Mouse (Mus musculus) frontal cortex, postnatal 10 days (tissue): ENCODE results near the gene Gm10638.
A peak's percentile ranks its signal among the peaks of the same experiment; 100 is the strongest.

ENCODE experiments used
- DNase-seq, 2 experiments: peaks; one replicate each; pipeline ENCODE4 v3.0.0; 2022; ENCODE audit warnings: low spot score in 2 of 2, mixed read lengths in 1 of 2

Gm10638 gene

DNA sequence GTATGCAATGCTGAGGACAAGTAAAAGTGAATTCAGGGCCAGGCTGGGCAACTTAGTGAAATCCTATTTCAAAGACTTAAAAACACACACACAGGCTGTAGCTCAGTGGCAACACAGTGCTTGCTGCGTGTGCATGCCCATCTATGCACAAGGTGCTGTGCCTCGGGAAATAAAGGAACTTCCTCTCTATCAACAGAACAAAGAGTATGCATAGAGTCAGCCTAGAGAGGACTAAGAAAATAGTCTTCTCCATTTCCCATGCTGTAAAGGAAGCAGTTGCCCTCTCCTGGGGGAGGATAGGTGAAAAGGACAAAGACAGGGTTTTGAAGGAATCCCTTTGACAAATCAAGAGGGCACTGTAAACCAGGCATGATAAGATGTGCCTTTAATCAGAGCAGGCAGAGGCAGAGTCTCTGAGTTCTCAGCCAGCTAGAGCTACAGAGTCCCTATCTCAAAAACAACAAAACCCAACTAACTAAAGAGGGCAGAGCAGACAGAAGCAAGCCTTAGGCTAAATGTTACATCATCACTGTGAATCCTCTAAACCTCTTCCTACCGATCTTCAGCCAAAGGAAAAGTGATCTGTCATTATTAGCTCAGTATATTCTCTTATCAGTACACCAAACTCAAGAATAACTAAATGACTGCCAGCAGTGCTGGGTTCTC lies 9.9 kb upstream of the Gm10638 start:
- DNase-seq = no peak

DNA sequence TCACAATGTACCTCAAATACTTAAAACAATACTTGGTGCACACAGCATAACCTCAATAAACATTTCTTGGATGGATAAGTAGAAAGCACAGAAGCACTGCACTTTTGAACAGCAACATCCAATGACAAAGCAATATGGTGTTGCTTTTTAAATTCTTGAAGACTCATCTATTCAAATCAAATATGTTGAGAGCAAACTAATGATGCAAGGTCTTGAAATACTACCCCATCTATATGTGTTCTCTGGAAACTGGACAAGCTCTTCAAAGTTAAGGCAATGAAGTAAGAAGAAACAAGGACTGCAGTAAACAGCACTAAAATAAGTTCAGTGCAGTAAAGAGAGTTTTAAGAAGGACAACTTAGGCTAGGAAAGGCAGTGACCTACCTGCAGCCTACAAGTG lies 4.6 kb upstream of the Gm10638 start:
- DNase-seq = no peak

DNA sequence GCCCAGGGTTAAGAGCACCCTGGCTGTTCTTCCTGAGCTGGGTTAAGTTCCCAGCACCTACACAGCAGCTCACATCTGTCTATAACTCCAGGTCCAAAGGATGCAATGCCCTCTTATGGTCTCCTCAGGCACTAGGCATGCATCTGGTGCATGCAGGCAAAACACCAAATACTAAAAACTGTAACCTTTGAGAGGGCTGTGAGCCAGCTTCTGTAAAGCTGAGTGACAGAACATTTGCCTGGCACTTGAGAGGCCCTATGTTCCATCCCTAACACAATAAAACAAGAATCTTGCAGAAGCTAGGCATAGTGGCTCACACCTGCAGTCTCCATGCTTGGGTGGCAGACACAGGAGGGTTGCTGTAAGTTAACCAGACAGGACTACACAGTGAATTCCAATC lies 3.9 kb upstream of the Gm10638 start:
- no peak for DNase-seq

DNA sequence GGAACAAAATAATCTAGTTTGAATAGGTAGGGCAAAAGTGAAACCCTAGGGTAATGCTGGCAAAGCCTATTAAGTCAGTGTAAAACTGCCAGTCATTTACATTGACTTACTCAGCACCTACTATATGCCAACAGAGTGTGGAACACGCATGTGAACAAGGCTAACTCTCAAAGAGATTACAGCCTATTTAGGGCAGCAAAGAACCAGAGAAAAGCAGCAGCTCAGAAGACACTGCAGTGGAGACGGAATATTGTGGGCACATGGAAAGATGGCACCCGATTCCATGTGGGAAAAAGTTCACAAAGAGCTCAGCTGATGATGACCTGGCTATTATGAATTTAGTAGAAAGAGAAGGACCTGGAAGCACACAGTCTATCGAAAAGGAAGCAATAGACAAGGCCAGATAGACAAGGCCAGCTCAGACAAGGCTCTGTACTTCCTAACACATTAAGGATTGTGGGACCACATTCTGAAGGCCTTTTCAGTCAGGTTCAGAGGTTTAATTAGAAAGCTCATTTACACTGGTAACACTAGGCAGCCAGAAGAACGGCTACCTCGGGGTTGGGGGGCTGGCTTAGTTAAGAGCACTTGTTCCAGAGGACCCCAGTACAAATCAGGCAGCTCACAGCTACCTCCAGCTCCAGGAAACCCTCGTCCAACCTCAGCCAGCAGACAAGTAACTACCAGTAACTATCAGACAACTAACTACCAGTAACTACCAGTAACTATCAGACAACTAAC lies 2.7 kb upstream of the Gm10638 start:
- no peak for DNase-seq

DNA sequence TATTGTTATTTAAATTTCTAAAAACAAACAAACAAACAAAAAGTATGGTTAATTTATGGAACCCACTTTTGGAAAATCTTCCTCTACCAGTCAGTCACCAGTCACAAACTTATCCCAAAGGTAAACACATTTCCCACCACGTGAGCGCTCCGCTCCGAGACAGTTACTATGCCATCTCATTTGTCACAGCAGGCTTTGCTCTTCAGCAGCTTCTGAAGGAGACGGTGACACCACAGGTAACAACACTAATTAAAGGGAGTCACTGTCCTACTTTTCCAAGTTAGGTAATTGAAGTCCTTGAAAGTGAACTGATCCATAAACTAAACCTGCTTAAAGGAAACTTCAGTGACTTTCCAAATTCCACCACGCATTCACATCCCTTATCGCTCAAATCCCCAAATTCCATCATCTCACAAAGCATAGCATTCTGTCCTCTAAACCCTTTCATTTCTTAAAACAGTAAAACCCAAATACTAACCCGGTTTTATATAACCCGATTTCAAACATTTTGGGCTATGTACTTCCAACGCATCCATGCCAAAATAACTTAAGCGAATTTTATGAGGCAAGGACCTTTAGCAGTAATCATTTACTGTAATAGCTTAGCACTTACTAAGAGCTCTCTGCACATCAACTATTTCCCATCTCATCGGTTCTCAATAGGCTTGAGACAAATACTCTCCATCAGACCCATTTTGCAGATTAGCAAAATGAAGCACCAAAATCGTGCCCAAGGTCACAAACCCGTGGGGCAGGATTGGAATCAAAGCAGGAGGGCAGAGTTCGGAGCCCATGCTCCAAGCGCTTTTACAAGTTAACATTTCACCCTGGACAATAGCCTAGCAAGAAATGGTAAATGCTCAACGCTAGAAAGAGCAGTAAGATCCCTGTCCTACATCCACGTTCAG lies 932 bp upstream of the Gm10638 start:
- no peak for DNase-seq

DNA sequence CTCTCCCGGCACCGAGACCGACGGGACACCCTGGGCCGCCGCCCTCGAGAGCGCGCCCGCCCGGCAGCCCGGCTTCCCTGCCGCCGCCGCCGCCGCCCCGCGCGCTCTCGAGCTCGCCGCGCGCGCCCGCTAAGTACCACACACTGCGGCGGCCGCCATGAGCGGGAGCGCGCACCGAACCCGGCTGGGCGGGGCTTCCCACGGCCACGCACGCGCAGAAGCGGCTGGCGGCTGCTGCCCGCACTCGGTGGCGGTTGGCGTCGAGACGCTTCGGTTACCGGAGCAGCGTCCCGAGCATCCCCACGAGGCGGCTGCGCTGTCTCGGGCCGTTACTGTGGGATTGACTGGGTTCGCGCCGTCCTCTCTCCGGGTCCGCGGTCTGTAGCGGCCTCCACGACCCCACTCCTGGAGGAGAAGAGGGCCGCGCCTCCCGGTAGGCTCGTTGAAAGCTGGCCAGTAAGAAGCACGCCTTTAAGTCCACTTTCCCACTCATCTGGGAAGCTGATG lies 489 bp downstream of the Gm10638 start:
- peak; percentile 82 to 92 for DNase-seq

DNA sequence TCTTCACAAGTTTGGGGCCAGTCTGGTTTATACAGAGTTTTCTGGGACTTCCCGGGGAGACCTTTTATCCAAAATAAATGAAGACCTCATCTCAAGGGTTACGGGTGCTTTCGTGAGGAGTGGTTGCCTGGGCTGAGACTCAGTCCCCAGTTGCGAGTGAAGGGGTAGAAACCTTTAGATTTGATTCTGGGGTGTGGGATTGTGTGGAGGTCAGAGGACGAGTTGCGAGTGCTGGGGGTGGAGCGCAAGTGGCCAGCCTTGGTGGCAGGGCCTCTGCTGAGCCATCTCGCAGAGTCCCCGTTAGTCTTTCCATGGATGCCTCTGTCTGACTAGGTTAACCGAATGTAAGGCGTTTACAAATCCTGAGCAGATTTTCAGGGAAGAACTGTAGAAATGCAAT lies 1.0 kb downstream of the Gm10638 start:
- no peak for DNase-seq

DNA sequence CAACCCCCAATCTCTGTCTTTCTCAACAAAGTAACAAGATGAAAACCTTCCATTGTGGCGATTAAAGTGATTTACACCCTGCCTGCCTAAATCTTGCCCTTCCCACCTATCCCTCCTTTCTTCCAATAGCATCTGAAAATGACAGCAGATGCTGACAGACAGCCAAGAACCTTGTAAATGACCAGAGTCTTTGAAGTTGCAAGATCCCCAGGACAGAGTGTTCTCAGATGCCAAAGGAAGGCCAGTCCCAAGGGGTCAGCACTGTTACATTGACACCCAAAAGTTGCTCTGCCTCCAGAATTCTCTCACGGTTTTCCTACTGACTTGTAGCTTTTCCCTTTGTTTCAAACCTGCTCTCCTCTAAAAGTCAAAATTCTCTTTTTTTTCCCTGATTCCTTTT lies 4.3 kb downstream of the Gm10638 start:
- no peak for DNase-seq

DNA sequence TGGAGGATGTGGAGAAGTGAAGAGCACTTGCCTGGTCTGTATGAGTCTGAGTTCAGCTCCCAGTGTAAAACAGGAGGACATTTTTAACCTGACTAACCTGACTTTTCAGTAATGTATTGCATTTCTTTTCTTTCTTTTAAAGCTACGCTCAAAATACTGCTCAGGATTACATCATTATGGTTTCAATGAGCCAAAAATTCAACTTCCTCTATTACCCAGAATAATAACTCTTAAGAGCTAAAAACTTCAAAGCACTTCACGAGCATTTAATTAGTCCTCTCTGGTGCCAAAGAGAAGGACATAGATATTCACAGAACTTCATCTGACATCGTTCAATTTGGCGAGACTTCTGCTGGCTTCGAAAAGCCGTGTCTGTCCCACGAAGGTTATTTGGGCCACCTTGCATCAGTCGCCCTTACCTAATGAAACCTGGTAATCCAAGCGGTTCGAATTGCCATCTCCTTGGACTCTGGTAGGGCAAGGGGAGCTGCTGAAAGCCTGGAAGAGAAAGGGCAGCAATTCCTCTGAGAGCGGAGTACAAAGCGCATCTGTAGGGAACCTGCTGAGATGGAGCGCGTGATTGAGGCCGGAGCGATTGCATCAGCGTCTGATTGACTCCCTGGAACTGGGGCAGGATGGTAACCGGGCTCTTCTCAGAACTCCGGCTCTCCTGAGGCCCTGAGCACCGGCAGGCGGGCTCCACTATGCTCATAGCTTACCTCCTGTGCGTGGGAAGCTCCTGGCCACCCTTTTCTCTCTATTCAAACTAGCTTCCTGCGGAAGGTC lies 11.6 kb downstream of the Gm10638 start:
- peak in 1 of 2 experiments; percentile 17 for DNase-seq

DNA sequence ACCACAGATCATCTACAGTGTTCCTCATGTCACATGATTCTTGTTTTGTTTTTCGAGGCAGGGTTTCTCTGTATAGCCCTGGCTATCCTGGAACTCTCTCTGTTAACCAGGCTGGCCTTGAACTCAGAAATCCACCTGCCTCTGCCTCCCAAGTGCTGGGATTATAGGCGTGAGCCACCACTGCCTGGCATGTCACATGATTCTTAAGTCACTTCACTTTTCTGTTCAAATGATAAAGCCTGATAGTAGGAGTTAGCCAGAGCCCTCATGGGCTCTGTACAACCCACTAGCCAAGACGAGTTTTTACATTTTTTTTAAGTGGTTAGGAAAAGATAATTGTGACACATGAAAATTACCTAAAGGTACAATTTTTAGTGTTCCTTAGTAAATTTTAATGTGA lies 13.2 kb downstream of the Gm10638 start:
- no peak for DNase-seq

DNA sequence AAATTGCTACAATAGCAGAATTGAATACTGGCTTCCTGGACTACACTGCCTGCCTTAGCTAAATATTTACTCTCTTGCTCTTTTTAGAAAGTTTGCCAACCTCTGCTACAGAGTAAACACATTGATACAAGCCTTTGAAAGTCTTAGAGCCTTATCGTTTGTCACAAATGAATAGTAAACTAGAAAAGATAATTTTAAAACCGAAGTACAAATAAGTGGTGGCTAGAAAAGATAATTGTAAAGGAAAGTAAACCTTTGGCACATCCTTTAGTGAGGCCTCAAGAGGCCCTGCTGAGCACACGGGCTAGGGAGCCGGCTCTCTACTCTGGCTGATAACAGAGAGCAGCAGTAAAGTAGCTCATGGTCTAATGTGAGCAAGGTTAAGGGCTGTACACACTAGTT lies 13.6 kb downstream of the Gm10638 start:
- no peak for DNase-seq

DNA sequence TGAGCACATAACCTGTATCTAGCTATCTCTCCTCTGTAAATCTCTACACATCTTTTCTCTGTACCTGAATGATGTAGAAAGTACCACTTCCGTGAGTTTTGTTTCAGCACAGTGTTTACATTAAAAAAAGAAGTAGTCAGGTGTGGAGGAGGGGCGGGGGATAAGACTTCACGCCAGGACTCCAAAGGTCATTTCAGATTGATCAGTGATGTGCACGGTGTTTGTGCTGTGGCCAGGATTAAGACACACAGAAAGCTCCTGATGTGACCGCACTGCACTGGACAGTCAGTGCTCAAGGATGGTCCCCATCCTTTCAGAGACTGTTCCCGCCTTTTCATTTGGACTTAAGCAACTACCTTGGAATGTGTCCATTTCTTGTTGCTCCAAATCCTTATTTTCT lies 15.2 kb downstream of the Gm10638 start:
- no peak for DNase-seq

DNA sequence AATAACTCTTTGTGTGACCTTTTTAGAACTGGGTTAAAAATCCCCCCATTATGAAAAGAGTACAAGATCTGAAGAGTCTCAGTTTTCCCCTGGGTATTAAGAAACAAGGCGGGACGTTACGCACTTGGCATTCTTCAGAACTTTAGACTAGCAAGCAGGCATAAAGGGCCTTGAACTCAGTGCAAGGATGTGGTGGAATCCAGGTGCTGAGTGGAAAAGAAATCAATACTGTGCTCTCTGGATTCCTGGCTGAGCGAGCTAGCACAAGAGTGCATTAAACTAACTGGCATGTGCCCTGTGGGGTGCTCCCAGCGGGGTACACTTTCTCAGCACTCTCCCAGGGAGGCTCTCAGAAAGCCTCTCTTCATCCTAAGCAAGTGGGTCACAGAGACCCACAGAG lies 17.3 kb downstream of the Gm10638 start:
- no peak for DNase-seq

DNA sequence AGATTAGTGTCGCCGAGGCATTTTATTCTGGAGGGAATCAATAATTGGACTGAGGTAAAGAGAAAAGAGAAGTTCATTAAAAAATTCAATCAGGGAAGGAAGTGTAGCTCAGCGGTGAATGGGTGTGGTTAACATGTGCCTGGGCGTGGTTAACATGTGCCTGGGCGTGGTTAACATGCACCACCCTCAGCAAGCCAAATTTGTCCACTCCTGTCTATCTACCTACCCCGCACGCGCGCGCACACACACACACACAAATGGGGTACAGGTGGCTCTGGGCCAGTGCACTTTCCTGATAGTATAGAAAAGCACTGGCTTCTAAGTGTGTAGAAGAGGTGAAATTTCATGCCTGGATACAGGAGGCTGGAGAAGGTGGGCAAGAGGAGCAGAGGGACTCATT lies 19.7 kb downstream of the Gm10638 start:
- no peak for DNase-seq

DNA sequence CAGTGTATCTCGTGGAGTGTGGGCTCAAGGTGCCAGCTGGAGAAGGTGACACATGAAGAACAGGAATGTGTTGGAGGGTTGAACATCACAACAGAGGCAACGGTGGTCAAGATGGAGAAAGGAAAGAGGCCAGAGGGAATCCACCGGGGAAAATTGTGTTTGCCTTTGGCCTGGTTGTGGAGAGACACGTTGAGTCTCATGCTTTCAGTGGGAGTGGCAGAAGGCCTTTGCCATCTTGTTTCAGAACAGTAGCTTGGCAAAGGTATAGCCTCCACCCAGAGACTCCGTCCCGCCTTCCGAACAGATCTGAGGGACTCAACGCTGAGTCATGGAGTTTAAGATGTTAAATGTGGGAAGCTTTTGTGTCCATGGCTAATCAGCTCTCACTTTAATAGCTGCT lies 20.2 kb downstream of the Gm10638 start:
- no peak for DNase-seq

DNA sequence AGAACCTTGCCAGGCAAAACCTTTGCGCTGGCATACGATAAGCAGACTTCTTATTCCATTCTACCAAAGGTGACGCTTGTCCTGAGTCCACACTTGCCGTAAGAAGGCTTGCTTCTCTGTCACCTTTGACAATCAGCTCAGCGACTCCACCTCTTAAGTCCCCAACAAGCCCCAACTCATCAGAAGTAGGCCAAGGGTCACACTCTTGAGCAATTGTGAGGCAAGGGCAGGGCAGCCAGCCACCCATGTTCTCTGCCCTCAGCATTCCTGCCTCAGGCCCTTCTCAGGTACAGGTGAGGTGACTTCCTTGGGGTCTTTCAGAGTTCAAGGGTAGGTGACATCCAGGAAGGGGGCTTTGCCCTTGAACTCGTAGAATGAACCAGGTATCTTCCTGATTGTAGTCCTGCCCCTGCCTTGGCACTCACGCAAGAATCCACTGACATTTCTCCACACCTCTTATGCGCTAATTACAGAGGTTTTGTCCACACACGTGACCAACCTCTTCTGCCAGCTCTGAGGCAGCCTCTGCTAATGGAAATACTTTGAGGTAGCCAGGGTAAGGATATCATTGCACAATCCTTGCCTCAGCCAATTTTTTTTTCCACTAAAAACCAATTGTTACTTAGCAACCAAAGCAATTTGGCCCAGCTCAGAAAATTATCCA lies 21.2 kb downstream of the Gm10638 start:
- DNase-seq = no peak

DNA sequence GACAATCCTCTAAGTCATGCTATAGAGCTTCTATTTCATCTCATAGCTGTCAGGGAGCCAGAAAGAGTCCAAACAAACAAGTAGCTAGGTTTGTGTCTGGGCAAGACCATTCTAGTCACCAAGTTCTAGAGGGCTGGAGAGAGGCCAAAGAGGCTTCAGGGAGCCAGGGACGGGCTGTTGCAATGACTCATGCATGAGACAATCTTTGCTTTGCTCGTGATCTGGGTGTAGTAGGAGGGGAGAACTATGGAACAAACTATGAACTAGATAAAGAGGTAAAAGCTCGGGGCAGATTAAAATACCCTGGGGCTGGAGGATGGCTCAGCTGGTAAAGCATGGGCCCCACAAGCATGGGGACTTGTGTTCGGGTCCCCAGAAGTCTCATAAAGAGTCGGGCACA lies 23.0 kb downstream of the Gm10638 start:
- no peak for DNase-seq

DNA sequence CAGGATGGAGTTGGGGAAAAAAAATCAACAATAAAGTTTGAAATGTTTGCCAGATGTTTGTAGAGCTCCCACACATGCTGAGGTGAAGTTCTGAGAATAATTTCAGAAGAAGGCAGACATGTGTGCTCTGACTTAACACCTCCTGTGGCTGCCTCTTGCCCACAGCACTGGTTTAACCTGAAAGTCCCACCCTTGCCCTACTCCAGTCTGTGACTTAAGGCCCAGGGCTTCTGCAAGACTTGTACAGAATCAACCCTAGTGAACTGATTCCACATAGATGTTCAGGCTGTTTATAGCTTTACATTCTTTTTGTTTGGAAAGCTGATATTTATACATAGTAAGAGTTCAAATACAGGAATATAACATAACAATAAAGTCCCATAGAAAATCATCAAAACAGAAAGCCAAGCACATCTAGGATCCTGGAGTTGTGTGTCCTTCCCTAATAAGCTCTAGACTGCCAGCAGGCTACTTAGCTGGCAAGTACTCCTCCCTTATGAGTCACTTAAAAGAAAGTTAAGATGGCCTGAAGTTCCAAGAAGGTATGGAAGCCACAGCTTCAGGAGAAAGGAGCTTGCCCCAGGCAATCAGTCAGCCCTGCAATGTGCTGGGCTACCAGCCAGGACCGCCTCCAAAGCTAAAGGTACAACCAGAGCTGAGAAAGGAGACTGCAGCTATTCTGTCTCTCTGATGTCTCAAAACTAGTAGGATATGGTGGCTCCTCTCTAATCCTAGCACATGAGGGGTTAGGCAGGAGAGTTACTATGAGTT lies 24.6 kb downstream of the Gm10638 start:
- DNase-seq = no peak

DNA sequence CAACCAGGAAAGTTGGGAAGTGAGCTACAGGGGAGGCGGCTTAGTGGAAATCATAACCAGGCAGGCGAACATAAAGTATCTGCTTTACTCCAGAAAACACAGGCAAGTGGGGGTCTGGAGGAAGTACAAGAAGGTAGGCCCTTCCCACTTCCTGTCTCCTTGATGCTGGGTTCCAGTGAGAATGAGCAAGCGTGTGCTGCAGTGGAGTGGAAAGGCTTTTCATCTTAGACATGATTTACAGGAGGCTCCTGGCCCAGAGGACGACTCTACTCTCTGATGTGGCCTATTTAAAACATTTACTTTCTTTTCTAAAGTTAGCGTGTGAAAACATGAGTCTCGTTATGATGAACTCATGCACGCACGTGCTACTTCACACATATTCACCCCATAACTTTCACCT lies 33.7 kb downstream of the Gm10638 start:
- DNase-seq = no peak

DNA sequence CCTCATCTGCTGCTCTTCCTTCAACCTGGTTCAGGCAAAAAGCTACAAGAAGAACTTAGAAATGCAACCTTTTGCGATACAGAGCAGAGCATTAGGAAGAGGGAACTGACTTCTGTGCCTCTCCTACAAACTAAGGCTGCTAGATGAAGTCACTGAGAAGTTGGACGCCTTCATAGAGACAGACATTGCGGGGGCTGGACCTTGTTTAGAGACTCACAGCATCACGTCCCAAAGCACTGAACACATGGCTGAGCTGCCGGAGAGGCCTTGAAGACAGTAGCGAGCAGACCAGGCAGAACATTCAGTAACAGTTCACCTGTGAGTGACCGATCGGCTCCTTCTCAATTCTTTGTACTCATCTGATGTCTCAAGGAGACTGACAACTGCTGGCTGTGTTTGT lies 35.6 kb downstream of the Gm10638 start:
- no peak for DNase-seq
